Mouse (Mus musculus): ENCODE measurements around the gene Map4k5.

DNA sequence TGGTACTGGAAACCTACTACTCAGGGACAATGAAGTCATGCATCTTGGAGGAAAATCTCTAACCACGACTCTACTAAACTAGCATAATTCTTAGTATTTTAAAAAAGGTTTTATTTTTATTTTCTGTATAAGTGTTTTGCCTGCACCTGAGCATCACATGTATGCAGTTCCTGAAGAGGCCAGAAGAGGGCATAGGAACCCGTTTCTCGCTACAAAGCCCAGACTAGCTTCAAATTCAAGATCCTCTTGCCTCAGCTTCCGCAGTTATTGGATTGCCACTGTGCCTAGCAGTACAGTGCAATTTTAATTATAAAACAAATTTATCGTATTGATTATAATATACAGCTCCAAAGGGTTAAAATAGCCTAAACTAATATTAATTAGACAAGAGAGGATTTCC lies 31.0 kb upstream of the Map4k5 start:
- TF ChIP-seq GATA1 (IDR thresholded peaks at IDR 0.05; ENCODE audit: borderline replicate concordance, low read length) = no peak
- no peak for TF ChIP-seq FLI1 (IDR thresholded peaks at IDR 0.05; ENCODE audit: low read length)

Data from megakaryocyte, embryonic 14.5 days (primary cell).